Mouse (Mus musculus) liver, embryonic 14.5 days (tissue): ENCODE data around the gene Rxra.

Experiments used
- CTCF ChIP-seq: IDR thresholded peaks from 2 replicates; pipeline ENCODE4 v1.5.1; 2016; ENCODE audit warnings: antibody characterized with exemption, low read depth, control low read depth
- EP300 ChIP-seq: IDR thresholded peaks from 2 replicates; pipeline ENCODE4 v1.6.1; 2016; ENCODE audit warnings: antibody characterized with exemption, low read depth

DNA sequence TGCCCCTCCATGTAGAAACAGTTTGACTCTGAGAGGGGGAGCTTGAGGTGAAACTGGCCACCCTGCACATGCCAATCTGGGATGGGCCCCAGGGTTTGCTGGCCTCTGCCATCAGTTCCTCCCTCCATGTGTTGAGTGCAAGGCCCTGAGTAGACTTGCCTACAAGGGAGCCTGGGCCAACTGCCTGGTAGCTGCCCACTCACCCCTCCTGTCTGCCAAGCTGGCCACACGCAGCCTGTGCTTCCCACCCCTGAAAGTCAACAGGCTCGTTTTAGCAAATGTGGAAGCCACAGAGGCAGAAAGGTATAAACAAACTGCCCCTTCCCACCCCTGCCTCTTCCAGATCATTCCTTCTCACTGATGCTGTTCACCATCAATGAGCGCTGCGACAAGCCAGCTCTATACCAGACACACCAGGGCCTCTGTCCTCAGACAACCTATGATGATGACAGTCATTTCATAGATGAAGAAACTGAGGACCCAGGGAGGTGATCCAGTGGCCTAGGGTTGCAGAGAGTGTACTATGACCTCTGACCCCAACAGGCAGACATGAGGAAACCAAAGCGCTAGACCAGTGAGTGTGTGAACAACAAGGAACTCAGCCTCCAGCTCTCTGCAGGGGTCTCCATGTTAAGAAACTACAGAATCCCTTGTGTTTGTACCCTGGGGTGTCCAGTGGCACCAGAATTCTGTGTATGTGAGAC is 36.5 kb upstream of the Rxra start:
- TF ChIP-seq EP300 (no peak), CTCF (no peak)
